Mouse (Mus musculus) limb, embryonic 14.5 days (tissue): Measurements from ENCODE around the gene Atg3. TPM values are rescaled to one million over a fixed set of nuclear protein-coding genes. Genes with fewer than 3 reads are reported as not detected.

ENCODE experiments used
- ATAC-seq: fragments of 200-750 bp; cut with Nextera tagmentation; 2 replicates; pipeline ENCODE4 v1.8.0; 2017; ENCODE audit warnings: low read depth, moderate number of reproducible peaks, moderate TSS enrichment; ENCODE audit not compliant: low FRiP score
- DNase-seq: peaks from one replicate; pipeline ENCODE4 v3.0.0-alpha.2; 2015; ENCODE audit warnings: low spot score
- H3K27ac ChIP-seq: fragments of 300-500 bp; sonication (generic); replicated peaks from 2 replicates; pipeline ENCODE4 v1.5.1; 2014; ENCODE audit warnings: low read depth, mild to moderate bottlenecking, low read length, moderate library complexity, mixed read lengths
- H3K27me3 ChIP-seq: fragments of 300-500 bp; sonication (generic); 2 replicates; pipeline ENCODE4 v1.6.1; 2014; ENCODE audit warnings: low read length, mixed read lengths; ENCODE audit not compliant: control insufficient read depth, insufficient read depth
- H3K36me3 ChIP-seq: fragments of 300-500 bp; sonication (generic); 2 replicates; pipeline ENCODE4 v1.6.1; 2014; ENCODE audit warnings: mild to moderate bottlenecking, low read length, moderate library complexity, mixed read lengths; ENCODE audit not compliant: control insufficient read depth, insufficient read depth
- H3K4me1 ChIP-seq: fragments of 300-500 bp; sonication (generic); 2 replicates; pipeline ENCODE4 v1.6.1; 2014; ENCODE audit warnings: antibody characterized with exemption, low read length, mixed read lengths; ENCODE audit not compliant: control insufficient read depth, insufficient read depth
- H3K4me2 ChIP-seq: fragments of 300-500 bp; sonication (generic); replicated peaks from 2 replicates; pipeline ENCODE4 v1.6.1; 2014; ENCODE audit warnings: low read depth, mild to moderate bottlenecking, low read length, moderate library complexity; ENCODE audit not compliant: severe bottlenecking
- H3K4me3 ChIP-seq: fragments of 300-500 bp; sonication (generic); replicated peaks from 2 replicates; pipeline ENCODE4 v1.5.1; 2014; ENCODE audit warnings: low read length
- H3K9ac ChIP-seq: fragments of 300-500 bp; sonication (generic); 2 replicates; pipeline ENCODE4 v1.6.1; 2014; ENCODE audit warnings: mild to moderate bottlenecking, low read depth, low read length, moderate library complexity; ENCODE audit not compliant: severe bottlenecking
- H3K9me3 ChIP-seq: fragments of 300-500 bp; sonication (generic); 2 replicates; pipeline ENCODE4 v1.6.1; 2016; ENCODE audit warnings: low read length; ENCODE audit not compliant: control insufficient read depth
- POLR2A ChIP-seq: fragments of 200-500 bp; IDR thresholded peaks from 2 replicates; pipeline ENCODE4 v1.8.0; 2012; ENCODE audit warnings: inconsistent platforms, mild to moderate bottlenecking, moderate library complexity, borderline replicate concordance; ENCODE audit not compliant: insufficient read depth, insufficient read length; ENCODE audit errors: extremely low read depth
- WGBS: fragments of 180-500 bp; shearing (Covaris S2); extraction: QIAGEN DNeasy Blood & Tissue Kit; methylation state at CpG from one replicate; pipeline ENCODE4 v1.1.7; 2014; 5-methylcytosine and 5-hydroxymethylcytosine counted together
- polyA plus RNA-seq, 2 experiments: library from polyadenylated mRNA; depleted of rRNA in 1 of 2; stranded (reverse) in 1 of 2; unstranded in 1 of 2; fragments of >200 nt; fragmentation: Nextera tagmentation in 1 of 2; extraction: Ambion mirVana in 1 of 2; gene quantifications; 2 replicates each; pipeline versions ENCODE4 v1.2.1 to v1.2.3; 2012 to 2014

The Atg3 gene
- polyA plus RNA-seq, 2 experiments = 28.8 to 36.8 TPM

DNA sequence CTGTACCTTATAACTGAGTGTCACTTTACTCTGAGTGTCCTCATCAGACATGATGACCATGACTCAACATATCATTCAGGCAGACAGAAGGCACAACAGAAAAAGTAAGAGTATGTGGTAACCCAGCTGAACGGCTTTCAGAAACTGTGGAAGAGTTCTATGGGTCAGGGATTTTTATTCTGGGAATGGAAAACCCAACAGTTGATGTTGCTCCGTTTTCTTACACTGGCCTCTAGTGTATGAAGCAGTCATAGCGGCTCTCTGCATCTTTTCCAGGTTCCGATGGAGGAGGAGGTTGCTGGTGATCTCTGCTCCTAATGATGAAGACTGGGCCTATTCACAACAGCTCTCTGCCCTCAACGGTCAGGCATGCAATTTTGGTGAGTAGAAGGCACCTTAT is 36.0 kb upstream of the Atg3 start:
- DNase-seq (no peak), ATAC-seq (no peak)
- no peaks in the 10 kb centered on the region for H3K27me3 ChIP-seq
- TF ChIP-seq POLR2A = no peak
- H3K27ac ChIP-seq = no peak overlapping the region
- 75% methylated on average over 5 of the region's 5 CpGs for WGBS
- H3K9me3 ChIP-seq = no peaks in the 10 kb centered on the region
- no peak overlapping the region for H3K4me2 ChIP-seq
- H3K4me1 ChIP-seq = no peaks in the 10 kb centered on the region
- H3K36me3 ChIP-seq = peaks cover 33% of the 10 kb centered on the region
- H3K9ac ChIP-seq = no peak overlapping the region
- H3K4me3 ChIP-seq = no peak overlapping the region

DNA sequence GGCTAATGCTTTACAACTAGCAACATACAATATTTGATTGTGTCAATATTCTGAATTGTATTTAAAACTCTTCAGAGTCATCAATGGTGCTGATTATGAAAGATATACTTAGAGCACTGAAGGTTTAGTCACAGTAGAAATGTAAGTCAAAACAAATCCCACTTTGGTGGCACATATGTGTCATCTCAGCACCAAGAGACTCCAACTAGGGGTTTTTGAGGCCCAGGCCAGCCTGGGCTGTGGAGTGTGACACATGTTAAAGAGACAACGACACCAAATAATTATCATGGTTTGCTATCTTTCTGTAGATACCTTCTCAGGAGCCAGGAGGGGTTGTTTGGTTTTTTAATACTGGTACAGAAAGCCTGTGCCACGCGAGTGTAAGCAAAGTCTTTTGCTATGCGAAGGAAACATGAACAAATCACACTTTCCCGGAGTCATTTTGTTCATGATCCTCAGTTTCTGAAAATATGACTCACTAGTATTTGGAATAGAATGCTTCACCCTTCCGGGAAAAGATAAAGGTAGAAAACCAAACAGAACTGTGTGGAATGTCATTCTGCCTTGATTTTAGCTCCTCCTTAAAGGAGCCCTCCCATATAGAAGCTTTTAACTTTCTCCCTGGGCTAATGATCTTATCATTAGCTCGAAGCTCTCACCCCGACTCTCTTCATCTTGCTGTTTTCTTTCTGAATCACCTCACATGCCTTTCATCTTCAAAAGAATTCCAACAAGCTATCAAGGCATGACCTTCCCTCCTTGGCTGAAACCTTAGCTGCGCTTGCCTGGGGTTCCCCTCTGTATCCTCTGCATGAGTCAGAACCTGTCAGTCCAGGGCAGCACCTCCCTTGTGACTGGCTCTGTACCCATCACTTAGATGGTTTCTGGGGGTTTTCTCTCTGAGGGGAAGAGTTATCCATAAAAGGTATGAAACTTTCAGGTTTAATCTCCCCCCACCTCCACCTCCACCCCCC is 34.1 kb upstream of the Atg3 start:
- no peak for TF ChIP-seq POLR2A
- Histone ChIP-seq H3K27me3 (no peaks in the 10 kb centered on the region), H3K36me3 (peaks cover 29% of the 10 kb centered on the region), H3K4me2 (no peak overlapping the region), H3K9ac (no peak overlapping the region), H3K4me3 (no peak overlapping the region), H3K4me1 (no peaks in the 10 kb centered on the region), H3K27ac (no peak overlapping the region), H3K9me3 (no peaks in the 10 kb centered on the region)
- DNase-seq (no peak), ATAC-seq (no peak)
- 57% methylated on average over 9 of the region's 9 CpGs for WGBS

DNA sequence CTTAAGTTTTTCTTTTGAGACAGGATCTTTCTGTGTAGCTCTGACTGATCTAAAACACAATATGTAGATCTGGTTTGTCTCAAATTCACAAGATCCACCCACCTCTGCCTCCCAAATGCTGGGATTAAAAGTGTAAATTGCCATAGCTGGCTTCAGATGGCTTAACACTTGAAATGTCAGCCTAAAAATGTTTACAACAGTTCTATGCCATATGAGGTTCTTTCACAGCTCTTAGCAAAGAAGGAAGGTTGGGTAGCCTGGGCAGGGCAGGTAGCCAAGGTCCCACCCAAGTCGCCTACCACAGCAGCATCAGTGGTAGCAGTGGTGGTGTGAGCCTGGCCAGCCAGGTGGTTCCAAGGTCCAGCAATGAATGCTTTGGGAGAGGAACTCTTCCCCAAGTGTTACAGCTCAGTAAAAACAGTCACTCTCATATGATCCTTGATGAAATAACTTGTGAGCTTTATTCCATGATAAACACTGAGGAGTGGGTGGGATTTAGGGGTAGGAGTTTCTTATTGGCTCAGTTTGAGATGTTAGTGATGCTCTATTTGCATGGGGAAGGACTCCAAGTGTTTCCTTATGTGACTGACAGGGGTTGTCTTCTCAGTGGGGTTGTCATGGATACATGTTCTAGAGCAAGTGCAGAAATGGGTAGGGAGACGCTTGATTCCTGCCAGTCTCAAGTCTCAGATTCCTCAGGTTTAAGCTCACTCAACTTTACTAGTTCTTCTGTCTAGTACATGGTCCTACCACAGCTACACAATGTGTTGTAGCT is 30.5 kb upstream of the Atg3 start:
- no peak for ATAC-seq
- DNase-seq = no peak
- Histone ChIP-seq H3K9me3 (no peaks in the 10 kb centered on the region), H3K4me1 (no peaks in the 10 kb centered on the region), H3K9ac (no peak overlapping the region), H3K4me3 (no peak overlapping the region), H3K27me3 (no peaks in the 10 kb centered on the region), H3K27ac (no peak overlapping the region), H3K4me2 (no peak overlapping the region), H3K36me3 (peaks cover 28% of the 10 kb centered on the region)
- WGBS = 76% methylated on average over 2 of the region's 2 CpGs
- TF ChIP-seq POLR2A = no peak

DNA sequence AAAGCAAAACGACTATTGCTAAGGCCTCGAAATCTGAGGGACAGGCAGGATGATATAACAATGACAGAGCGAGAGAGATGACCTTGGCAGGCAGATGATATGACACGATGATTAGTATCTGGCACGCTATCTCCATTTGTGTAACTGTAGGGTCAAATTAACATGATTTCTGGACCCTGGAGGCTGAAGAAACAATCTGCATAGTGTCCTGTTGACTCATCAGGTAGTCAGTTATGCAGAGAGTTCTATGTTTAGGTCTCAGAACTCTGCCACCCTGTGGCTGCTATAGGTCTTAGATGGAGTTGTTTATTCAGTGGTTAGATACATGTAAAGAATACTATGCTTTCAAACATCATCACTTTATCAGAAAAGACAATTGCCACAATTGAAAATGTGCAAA is 16.9 kb upstream of the Atg3 start:
- no peak for TF ChIP-seq POLR2A
- H3K27me3 ChIP-seq = no peaks in the 10 kb centered on the region
- no peak overlapping the region for H3K27ac ChIP-seq
- peaks cover 54% of the 10 kb centered on the region for H3K36me3 ChIP-seq
- H3K9ac ChIP-seq = no peak overlapping the region
- ATAC-seq (no peak), DNase-seq (no peak)
- no peak overlapping the region for H3K4me2 ChIP-seq
- H3K9me3 ChIP-seq = no peaks in the 10 kb centered on the region
- no peaks in the 10 kb centered on the region for H3K4me1 ChIP-seq
- 93% methylated on average over 5 of the region's 5 CpGs for WGBS
- no peak overlapping the region for H3K4me3 ChIP-seq

DNA sequence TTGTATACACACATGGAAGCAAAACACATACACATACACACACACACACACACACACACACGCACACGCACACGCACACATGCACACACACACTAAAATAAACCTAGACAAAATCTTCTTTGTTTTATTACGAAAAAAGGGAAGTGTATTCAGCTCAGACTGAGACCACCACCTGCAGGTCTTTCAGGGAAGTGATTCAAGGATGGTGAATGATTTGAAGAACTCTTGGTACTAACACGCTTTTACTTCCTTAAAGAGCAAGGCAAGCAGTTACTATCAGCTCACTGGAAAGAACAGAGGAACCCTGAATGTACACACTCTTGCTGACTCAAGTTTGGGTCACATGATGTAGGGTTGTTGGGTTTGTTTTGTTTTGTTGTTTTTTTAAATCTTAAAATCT is 16.0 kb upstream of the Atg3 start:
- ATAC-seq (no peak), DNase-seq (no peak)
- H3K9me3 ChIP-seq = no peaks in the 10 kb centered on the region
- no peak overlapping the region for H3K9ac ChIP-seq
- H3K4me2 ChIP-seq = no peak overlapping the region
- H3K36me3 ChIP-seq = peaks cover 56% of the 10 kb centered on the region
- no peaks in the 10 kb centered on the region for H3K27me3 ChIP-seq
- H3K4me3 ChIP-seq = no peak overlapping the region
- WGBS = 89% methylated on average over 5 of the region's 5 CpGs
- H3K27ac ChIP-seq = no peak overlapping the region
- TF ChIP-seq POLR2A = no peak
- no peaks in the 10 kb centered on the region for H3K4me1 ChIP-seq
